Mouse (Mus musculus) CH12.LX (cell line): ENCODE measurements around the gene Dync1i1.

Experiments
- CTCF ChIP-seq, 2 experiments: IDR thresholded peaks in 1 of 2; conservative IDR thresholded peaks in 1 of 2; 2 replicates each; pipeline ENCODE4 v1.5.1; 2011 to 2012; ENCODE audit warnings: low read depth in 2 of 2, low read length in 2 of 2, improper control_type of control experiment in 1 of 2, inconsistent platforms in 1 of 2, mild to moderate bottlenecking in 1 of 2, moderate library complexity in 1 of 2
- EP300 ChIP-seq: IDR thresholded peaks from 2 replicates; pipeline ENCODE4 v1.6.1; 2011; ENCODE audit warnings: low read length, improper control_type of control experiment
- KAT2A ChIP-seq: IDR thresholded peaks from 2 replicates; pipeline ENCODE4 v1.6.1; 2012; ENCODE audit warnings: low read length, improper control_type of control experiment, inconsistent platforms; ENCODE audit not compliant: insufficient replicate concordance
- MAFK ChIP-seq: IDR thresholded peaks from 2 replicates; pipeline ENCODE4 v1.6.1; 2011; ENCODE audit warnings: low read length, improper control_type of control experiment; ENCODE audit not compliant: insufficient replicate concordance
- MAZ ChIP-seq: IDR thresholded peaks from 2 replicates; pipeline ENCODE4 v1.6.1; 2012; ENCODE audit warnings: low read depth, mild to moderate bottlenecking, inconsistent platforms, low read length, improper control_type of control experiment, moderate library complexity
- POLR2A ChIP-seq: IDR thresholded peaks from 2 replicates; pipeline ENCODE4 v1.6.1; 2011; ENCODE audit warnings: low read depth, mild to moderate bottlenecking, improper control_type of control experiment, low read length
- TBP ChIP-seq: conservative IDR thresholded peaks from 2 replicates; pipeline ENCODE4 v1.6.1; 2011; ENCODE audit warnings: low read depth, low read length, improper control_type of control experiment

GRCm38 (mm10) chr6:6046729-6047424 is 321.4 kb downstream of the Dync1i1 start:
- TF ChIP-seq MAFK (no peak), EP300 (no peak), TBP (no peak), POLR2A (no peak), MAZ (no peak), KAT2A (no peak), CTCF (conservative IDR thresholded peaks at IDR 0.05 in 1 of 2, IDR thresholded peaks at IDR 0.05 in 1 of 2; ENCODE audit: low read depth in 2 of 2, low read length in 2 of 2) (no peak)
